Mouse (Mus musculus) retina, embryonic 14.5 days (tissue): ENCODE measurements around the gene Slc25a12.
A peak's percentile ranks its signal among the peaks of the same experiment; 100 is the strongest.
"Not testable (repeated sequence)": the region's sequence is repeated elsewhere in the genome, so short reads cannot be mapped to it uniquely, and the experiment has no call there.

Experiments used
- DNase-seq: peaks from one replicate; pipeline ENCODE4 v3.0.0-alpha.2; 2015; ENCODE audit warnings: low spot score

The Slc25a12 gene

GRCm38 (mm10) chr2:71367125-71367880, at the start of gene Slc25a12:
Slc25a12 (minus strand) TSS chr2:71367749.
- peak; percentile 84 for DNase-seq

DNA sequence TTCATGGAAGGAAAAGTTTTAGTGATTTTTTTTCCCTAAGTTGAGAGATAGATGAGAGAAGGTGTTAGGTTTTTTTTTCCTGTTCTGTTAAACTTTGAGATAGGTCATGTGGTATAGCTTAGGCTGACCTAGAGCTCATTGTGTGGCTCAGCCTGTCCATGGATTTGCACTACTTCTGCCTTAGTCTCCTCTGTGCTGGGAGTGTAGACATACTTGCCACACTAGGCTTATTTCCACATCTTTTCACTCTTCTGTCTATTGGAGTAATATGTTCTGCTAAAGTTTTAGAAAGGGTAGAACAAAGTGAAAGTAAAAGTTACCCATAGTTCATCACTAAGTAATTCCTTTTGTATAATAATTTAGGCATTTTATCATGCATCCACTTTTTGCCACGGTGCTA, 38.1 kb upstream of the Slc25a12 start:
- no peak for DNase-seq

DNA sequence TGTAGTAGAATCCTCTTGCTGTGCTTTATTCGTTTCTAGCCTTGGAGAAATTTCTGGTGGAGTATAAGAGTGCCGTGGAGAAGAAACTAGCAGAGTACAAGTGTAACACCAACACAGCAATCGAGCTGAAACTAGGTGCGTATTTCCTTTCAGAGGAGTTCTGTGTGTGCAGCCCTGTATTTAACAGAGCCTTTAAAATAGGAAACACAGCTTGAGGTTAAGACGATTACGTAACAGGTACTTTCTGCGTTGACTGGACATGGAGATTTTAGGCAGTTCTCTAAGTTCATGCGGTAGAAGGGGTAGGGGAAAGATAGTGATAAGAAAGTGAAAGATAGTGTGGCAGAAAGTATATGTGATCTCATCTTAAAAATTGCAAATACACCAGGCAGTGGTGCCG, 22.3 kb upstream of the Slc25a12 start:
- DNase-seq, result no peak

GRCm38 (mm10) chr2:71388951-71389763, 21.6 kb upstream of the Slc25a12 start, which contains the start of gene Hat1:
Hat1 (plus strand) TSS chr2:71388958.
- DNase-seq, result peak; percentile 98

DNA sequence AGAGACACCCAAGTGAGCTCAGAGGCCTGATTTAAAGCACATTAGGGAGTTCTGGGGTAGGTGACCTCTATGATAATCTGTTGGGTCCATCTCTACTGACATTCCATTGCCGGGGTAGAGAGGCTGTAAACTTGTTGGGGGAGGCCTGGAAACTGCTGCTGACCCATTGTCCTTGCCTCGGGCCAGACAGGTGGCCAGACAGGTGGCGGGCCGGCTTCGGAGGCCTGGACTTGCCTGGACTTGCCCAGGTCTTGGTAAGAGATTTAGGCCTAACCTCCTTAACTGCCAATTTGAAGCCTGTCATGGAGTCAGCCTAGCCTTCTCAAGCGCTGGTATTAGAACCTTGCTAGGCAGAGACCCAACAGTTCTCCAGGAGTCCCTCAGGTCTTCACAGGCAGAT, 20.2 kb upstream of the Slc25a12 start:
- no peak for DNase-seq

DNA sequence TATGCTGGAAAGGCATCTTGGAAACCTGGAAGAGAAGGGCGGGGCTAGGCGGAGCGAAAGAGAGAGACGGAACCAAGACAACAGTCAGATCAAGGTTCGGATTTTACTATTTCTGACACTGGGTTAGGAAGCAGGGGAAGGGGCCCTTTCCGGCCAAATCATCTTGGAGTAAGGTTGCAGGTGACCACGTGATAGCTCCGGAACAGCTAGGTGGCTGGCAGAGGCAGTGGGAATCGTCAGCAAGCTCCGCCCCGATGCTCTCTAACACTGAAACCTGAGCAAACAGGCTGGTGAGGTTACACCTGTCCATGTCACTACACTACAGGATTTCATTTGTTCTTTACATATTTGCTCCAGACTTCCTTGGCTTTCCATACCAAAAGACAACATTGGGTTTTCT, 16.3 kb upstream of the Slc25a12 start:
- no peak for DNase-seq

GRCm38 (mm10) chr2:71381962-71382361, 14.4 kb upstream of the Slc25a12 start:
- DNase-seq, result no peak

- DNase-seq, result no peak
Observed at GRCm38 (mm10) chr2:71377426-71377825, 9.9 kb upstream of the Slc25a12 start.

GRCm38 (mm10) chr2:71376433-71376906, 8.9 kb upstream of the Slc25a12 start:
- no peak for DNase-seq

DNA sequence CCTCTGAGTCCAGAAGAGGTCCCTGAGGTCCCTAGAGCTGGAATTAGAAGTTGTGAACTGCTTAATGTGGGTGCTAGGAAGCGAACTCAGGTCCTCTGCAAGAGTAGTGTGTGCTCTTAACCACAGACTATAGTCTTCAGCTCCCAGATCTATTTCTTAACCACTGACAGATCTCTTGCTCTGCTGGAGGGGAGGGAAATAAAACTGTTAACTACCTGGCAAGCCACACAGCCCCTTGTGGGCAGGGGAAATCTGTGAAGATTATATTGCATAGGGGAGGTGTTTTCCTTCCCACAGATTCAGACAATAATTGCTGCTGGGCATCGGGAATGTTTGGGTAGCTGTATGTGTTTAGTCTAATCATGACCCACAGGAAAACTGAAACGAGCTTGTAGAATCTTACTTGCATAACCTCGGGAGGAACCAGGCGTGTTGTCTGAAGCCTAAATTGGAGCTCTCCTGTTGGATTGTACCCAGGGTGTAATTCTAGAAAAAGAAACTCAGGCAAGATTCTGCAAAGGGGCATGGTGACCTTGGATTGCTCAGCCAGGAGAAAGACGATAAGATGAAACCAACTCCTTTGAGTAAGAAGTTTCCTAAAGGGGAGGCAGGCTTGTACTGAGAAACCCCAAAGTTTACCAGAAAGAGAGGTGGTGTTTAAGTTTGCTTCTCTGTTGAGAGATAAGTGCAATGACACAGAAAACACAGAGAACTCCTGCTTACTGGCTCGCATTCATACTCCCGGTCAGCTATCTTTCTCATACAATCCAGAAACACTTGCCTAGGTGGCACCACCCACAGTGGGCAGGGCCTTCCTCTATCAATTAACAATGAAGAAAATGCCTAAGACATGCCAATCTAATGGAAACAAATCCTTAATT, 7.0 kb upstream of the Slc25a12 start:
- DNase-seq, result no peak

- not testable (repeated sequence) for DNase-seq
Observed at GRCm38 (mm10) chr2:71372261-71372660, 4.7 kb upstream of the Slc25a12 start.

- no peak for DNase-seq
Observed at GRCm38 (mm10) chr2:71371790-71372189, 4.2 kb upstream of the Slc25a12 start.

DNA sequence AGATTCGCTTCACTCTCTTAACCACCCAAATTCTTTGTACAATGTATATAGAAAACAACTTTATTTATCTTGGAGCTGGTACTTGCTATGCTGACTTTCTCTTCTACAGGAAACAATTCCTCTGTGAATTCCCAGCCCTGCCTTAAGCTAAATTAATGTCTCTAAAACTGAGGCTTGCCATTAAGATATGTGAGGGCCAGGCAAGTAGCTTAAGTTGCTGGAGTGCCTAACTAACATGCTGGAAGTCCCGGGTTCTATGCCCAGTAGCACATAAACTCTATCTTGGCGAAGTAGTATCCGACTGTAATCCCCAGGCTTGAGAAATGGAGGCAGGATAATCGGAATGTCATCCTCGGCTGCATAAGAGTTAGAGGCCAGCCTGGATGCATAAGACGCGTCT, 537 bp upstream of the Slc25a12 start:
- DNase-seq, result no peak

DNA sequence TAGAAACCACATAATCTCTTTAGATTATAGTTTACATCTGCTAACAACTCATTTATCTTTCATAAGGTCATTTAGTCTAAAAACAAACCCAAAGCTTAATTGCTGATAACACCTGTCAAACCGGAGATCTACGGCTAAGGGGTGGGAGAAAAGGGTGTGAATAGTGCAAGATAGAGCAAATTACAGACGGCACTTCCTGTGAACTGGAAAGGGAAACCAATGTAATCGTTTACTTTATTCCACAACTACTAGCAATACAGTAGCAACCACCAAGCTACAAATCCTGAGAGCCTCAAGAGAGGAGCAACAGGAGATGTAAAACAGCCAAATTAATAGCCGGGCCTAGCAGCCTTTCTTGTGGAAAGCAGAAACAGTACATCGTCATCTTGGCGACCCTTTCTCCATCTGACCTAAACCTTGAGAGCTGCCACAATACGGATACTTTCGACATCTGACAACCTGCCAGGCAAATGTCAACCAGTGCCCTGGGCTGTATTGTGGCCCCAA, 878 bp downstream of the Slc25a12 start:
- DNase-seq, result no peak

GRCm38 (mm10) chr2:71360192-71360591, 7.4 kb downstream of the Slc25a12 start:
- no peak for DNase-seq

DNA sequence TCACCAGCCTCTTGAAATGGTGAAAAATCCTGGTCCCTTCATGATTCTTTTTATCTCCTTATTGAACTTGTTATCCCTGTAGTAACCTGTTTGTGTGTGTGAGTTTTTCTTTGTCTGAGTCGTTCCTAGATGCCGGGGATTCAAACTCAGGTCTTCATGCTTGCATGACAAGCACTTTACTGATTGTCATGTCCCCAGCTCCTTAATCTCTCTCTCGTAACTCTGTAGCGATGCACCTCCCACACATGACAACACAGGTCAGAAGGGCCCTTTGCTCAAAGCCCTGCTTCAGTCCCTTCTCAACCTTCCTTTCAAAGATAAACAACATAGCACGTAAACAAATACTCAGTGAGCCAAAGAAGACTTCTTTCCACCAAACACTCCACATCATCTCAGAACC, 9.2 kb downstream of the Slc25a12 start:
- DNase-seq, result no peak

DNA sequence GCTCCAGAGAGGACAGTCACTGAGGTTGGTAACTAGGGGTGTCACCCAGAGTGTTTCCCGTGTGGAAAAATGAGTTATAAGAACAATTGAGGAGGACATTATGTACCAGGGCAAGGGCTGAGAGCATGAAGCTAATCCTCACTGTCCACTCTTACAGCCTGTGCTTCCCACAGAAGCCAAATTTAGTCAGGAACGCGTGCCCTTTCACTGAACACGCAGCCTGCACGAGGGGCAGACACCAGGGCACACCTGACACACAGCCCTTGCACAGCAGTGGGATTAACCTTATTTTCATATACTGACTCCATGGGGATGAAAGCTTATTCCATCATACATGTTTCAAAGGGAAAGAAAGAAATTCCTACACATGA, 13.5 kb downstream of the Slc25a12 start:
- DNase-seq, result no peak

- DNase-seq, result no peak
Observed at GRCm38 (mm10) chr2:71353306-71354054, 14.1 kb downstream of the Slc25a12 start.

- DNase-seq, result no peak
Observed at GRCm38 (mm10) chr2:71351727-71351987, 15.9 kb downstream of the Slc25a12 start.

DNA sequence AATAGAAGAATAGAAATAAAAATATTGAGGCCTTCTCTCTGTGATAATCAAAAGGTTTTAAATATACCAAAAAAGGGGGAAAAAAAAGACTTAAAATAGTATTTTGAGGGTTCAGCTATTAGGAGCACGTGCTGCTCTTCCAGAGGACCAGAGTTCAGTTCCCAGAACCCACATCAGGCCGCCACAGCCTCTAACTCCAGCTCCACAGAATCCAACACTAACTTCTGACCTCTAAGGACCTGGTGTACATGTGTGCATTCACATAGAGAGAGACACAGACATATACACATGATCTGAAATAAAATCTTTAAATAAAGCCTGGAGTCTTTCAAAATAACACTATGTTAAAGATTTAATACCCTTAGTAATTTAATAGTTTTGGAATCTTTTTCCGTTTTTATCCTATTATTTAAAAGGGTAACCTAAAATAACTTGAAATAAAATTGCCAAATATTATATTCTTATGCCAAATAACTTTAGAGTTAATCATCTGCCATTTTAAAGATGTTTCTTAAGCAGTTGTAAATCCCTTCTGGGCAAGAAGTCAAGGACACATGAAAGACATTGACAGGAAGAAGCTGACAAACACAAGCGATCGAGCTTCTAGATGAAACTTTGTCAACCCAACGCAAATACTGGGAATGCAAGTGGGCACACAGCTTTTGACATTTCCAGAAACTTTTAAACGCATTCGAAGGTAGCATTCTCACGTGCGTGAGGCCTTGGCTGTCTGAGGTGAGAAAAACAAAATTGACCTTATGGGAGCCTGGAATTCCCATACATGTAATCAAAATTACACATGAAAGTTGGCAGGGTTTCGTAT, 16.4 kb downstream of the Slc25a12 start:
- no peak for DNase-seq

DNA sequence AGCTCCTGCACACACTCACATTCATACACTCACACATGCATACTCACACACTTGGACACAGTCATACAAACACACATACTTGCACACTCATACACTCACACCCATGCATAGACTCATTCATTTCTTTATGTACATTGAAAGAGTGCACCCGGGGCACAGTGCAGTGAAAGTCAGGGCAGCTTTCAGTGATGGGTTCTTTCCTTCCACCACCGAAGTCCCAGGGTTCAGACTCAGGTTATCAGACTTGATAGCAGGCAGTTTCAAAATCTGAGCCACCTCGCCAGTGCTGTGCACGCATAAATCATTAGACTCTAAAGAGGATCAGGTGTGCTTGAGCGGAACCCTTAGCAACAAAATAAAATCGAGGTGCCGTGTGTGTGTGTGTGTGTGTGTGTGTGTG, 17.4 kb downstream of the Slc25a12 start:
- DNase-seq, result no peak
